Mouse (Mus musculus): ENCODE measurements around the gene B4galt5.
"Not testable (repeated sequence)": the region's sequence is repeated elsewhere in the genome, so short reads cannot be mapped to it uniquely, and the experiment has no call there.

B4galt5 gene

GRCm38 (mm10) chr2:167348376-167349282 lies at the start of gene B4galt5:
TSS of gene B4galt5 (minus strand) at chr2:167349183.
- peak; percentile 58 for DNase-seq

- not testable (repeated sequence) for DNase-seq
These were observed 47.4 kb upstream of the B4galt5 start for GRCm38 (mm10) chr2:167396420-167396819.

- DNase-seq: no peak
These were observed 45.4 kb upstream of the B4galt5 start for GRCm38 (mm10) chr2:167394426-167394825.

- DNase-seq: no peak
These were observed 38.0 kb upstream of the B4galt5 start for GRCm38 (mm10) chr2:167386998-167387397.

GRCm38 (mm10) chr2:167386456-167386855 lies 37.5 kb upstream of the B4galt5 start:
- no peak for DNase-seq

- DNase-seq: peak; percentile 87
These were observed 34.7 kb upstream of the B4galt5 start for GRCm38 (mm10) chr2:167383666-167384083.

GRCm38 (mm10) chr2:167382389-167382788 lies 33.4 kb upstream of the B4galt5 start:
- DNase-seq: no peak

- no peak for DNase-seq
These were observed 32.6 kb upstream of the B4galt5 start for GRCm38 (mm10) chr2:167381596-167381995.

- DNase-seq: peak; percentile 64
These were observed 31.8 kb upstream of the B4galt5 start for GRCm38 (mm10) chr2:167380615-167381285.

GRCm38 (mm10) chr2:167378972-167379371 lies 30.0 kb upstream of the B4galt5 start:
- peak; percentile 26 for DNase-seq

GRCm38 (mm10) chr2:167377697-167378096 lies 28.7 kb upstream of the B4galt5 start:
- no peak for DNase-seq

GRCm38 (mm10) chr2:167376160-167376564 lies 27.2 kb upstream of the B4galt5 start:
- DNase-seq: peak; percentile 20

GRCm38 (mm10) chr2:167375688-167376087 lies 26.7 kb upstream of the B4galt5 start:
- DNase-seq: no peak

GRCm38 (mm10) chr2:167375135-167375534 lies 26.2 kb upstream of the B4galt5 start:
- DNase-seq: no peak

- DNase-seq: no peak
These were observed 25.3 kb upstream of the B4galt5 start for GRCm38 (mm10) chr2:167374191-167374805.

- DNase-seq: peak; percentile 29
These were observed 24.3 kb upstream of the B4galt5 start for GRCm38 (mm10) chr2:167373266-167373665.

- DNase-seq: no peak
These were observed 22.5 kb upstream of the B4galt5 start for GRCm38 (mm10) chr2:167371506-167371905.

GRCm38 (mm10) chr2:167368328-167368727 lies 19.3 kb upstream of the B4galt5 start:
- peak; percentile 23 for DNase-seq

GRCm38 (mm10) chr2:167367777-167368281 lies 18.8 kb upstream of the B4galt5 start:
- DNase-seq: no peak

- DNase-seq: no peak
These were observed 18.3 kb upstream of the B4galt5 start for GRCm38 (mm10) chr2:167367325-167367724.

GRCm38 (mm10) chr2:167365063-167365462 lies 16.1 kb upstream of the B4galt5 start:
- no peak for DNase-seq

- DNase-seq: no peak
These were observed 14.5 kb upstream of the B4galt5 start for GRCm38 (mm10) chr2:167363272-167364045.

Measured in kidney, postnatal 14 days (tissue).